Mouse (Mus musculus) kidney, postnatal 10 days (tissue): ENCODE data around the gene Dlk2.

Source experiments
- DNase-seq: peaks from one replicate; pipeline ENCODE4 v3.0.0; 2021; ENCODE audit warnings: mixed read lengths

Gene Dlk2

GRCm38 (mm10) chr17:46297364-46298219 lies at the start of gene Dlk2:
Gene Dlk2 (plus strand): TSS chr17:46297421.
- DNase-seq, result peak; percentile 33

- peak; percentile 98 for DNase-seq
Observed at GRCm38 (mm10) chr17:46247512-46248188, 49.6 kb upstream of the Dlk2 start, which contains the start of the genes Polr1c and Yipf3. Gene Polr1c (minus strand): TSS chr17:46248054. Gene Yipf3 (plus strand): TSS chr17:46248080.

- DNase-seq, result no peak
Observed at GRCm38 (mm10) chr17:46248189-46248522, 49.1 kb upstream of the Dlk2 start.

GRCm38 (mm10) chr17:46251174-46251573 lies 46.0 kb upstream of the Dlk2 start:
- no peak for DNase-seq

DNA sequence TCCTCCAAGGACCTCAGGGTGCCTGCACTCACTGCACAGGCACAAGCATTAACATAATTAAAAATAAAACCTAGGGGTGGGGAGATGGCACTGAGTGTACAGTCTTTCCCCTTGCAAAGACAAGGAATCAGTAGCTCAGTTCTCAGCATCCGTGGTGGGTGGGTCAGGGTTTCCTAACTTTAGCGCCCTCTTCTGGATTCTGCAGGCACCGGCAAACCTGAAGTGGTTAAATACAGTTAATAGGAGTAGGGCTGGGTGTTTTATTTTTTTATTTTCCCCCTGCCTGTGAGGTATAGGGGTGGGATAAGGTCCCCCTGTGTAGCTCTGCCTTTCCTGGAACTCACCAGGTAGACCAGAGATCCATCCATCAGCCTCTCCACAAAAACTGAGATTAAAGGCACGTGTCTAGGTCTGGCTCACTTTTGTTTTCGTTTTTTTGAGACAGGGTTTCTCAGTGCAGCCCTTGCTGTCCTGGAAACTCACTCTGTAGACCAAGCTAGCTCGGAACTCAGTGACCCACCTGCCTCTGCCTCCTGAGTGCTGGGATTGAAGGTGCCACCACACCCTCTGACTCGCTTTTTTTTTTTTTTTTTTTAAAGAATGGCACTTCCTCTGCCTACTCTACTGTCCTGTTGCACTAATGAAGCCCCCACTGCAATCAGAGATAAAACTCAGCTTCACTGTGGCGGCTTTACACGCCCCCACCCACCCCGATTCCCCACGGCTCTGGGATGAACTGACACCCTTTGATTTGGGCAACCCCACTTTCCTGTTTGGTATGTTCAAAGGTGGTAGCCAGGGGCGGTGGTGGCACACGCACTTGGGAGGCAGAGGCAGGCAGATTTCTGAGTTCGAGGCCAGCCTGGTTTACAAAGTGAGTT lies 44.4 kb upstream of the Dlk2 start:
- peak; percentile 60 for DNase-seq

- DNase-seq, result peak; percentile 98
Observed at GRCm38 (mm10) chr17:46253452-46254084, 43.7 kb upstream of the Dlk2 start, which contains the start of gene Lrrc73. Gene Lrrc73 (plus strand): TSS chr17:46253531.

DNA sequence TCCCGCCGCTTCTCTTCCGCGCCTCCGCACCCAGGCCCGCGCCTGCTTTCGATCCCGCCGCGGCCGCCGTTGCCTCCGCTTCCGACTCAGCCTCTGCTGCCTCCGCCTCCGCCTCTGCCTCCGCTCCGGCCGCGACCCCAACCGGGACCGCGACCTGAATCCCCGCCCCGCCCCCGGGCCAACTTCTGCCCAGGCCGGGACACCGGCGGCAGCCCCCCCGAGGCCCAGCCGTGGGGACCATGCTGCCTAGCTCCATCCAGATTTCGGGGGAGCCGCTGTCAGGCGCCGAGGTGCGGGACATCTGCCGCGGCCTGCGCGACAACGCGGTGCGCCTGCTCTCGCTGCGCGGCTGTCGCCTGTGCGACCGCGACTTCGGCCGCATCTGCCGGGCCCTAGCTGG lies 43.1 kb upstream of the Dlk2 start:
- DNase-seq, result peak; percentile 62

- DNase-seq, result no peak
Observed at GRCm38 (mm10) chr17:46255147-46255546, 42.1 kb upstream of the Dlk2 start.

DNA sequence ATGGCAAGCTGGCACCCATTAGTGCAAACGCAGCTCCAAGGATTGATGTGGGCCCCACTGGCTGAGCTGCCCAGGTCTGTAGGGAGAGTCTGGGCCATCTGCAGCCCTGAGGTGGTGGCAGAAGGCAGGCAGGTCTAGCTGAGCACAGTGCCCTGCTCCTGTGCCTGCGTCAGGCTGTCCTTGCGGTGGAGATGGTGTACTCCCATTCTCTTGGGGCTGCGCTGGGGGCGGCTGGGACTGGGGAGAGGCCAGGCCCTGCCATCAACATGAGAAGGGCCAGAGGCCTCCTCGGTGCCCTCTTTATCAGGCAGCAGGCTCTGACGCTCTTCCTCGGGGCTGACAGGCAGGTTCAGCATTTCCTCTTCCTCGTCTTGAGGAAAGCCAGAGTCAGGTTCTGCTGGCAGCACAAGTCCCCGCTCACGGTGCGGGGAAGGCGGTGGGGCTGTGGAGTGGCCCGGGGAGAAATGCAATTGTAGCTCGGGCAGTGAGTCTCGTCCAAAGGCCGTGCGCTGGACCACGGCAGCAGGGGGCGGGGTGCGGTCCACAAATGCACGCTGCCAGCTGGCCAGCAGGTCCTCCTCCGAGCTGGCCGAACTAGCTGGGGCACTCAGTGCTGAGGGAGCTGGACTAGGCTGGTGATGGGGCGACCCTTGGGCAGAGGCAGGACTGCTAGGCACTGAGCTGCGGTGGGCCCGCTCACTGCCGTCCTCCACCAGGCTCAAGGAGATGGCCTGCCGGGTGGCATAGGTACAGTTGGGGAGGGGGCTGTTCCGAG lies 38.8 kb upstream of the Dlk2 start:
- DNase-seq, result no peak

GRCm38 (mm10) chr17:46259675-46260074 lies 37.5 kb upstream of the Dlk2 start:
- no peak for DNase-seq

- DNase-seq, result no peak
Observed at GRCm38 (mm10) chr17:46262201-46262694, 35.0 kb upstream of the Dlk2 start.

GRCm38 (mm10) chr17:46265502-46265901 lies 31.7 kb upstream of the Dlk2 start:
- DNase-seq, result no peak

GRCm38 (mm10) chr17:46265918-46266618 lies 31.2 kb upstream of the Dlk2 start:
- peak; percentile 89 for DNase-seq

DNA sequence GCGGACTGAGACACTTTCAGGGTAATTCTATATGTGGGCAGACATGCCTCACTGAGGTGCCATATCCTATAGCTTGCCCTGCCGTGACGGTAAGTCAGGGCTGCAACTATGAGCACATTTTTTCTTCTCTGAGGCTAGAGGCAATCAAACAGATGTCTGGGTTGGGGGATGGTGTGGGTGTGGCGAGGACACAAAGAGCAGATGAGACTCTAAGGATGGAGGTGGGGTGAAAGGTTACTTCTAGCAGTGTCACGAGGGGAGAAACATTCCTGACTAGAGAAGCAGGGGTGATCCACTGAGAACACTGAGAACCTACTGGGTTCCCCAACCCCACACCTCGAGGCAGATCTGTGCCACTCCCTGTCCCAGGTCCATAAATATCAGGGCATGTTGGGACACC lies 30.2 kb upstream of the Dlk2 start:
- DNase-seq, result no peak

DNA sequence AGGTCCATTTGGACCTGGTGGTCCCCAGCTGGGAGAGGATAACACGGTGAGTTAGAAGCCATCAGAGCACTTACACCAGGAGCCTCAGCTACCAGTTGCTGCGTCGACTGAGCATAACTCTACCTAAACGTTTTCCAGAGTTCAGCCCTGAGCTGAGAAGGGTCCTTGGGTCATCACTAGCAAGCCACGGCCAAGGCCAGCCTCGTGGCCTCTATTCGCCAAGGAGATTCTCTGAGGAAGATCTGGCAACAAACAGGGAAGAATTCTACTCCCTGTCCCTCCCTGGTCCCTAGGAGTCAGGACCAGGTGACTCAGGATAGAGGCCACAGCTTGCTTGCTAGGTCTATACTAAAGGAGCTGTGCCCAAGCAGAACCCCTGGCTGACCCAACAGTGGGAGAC lies 29.7 kb upstream of the Dlk2 start:
- DNase-seq, result no peak

DNA sequence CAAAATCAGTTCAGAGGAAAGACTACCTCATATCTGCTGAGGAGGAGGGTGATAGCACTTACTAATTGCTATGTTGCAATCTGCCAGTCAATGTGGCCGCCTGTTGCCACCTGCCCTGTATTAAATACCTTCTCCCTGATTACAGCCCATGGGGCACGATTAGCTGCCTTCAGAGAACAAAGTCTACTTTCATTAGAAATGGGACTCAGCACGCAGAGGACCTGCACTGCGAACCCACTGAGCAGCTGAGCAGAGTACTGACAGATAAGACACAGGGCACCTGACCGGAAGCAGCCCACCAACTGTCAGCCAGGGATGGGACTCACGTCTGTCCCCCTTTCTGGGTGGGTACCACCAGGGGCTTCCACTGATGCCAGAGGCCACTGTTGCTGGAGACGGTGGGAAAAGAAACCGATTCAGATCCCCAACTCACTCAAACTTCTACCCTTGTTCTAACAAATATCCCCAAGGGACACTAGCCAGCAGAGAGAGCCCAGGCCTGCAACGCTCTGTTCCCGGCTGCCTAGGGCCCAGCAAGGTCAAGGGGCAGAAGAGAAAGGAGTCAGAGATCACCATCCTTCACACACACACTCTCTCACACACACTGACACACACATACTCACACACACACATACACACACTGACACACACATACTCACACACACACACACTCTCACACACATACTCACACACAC lies 29.0 kb upstream of the Dlk2 start:
- DNase-seq, result no peak

DNA sequence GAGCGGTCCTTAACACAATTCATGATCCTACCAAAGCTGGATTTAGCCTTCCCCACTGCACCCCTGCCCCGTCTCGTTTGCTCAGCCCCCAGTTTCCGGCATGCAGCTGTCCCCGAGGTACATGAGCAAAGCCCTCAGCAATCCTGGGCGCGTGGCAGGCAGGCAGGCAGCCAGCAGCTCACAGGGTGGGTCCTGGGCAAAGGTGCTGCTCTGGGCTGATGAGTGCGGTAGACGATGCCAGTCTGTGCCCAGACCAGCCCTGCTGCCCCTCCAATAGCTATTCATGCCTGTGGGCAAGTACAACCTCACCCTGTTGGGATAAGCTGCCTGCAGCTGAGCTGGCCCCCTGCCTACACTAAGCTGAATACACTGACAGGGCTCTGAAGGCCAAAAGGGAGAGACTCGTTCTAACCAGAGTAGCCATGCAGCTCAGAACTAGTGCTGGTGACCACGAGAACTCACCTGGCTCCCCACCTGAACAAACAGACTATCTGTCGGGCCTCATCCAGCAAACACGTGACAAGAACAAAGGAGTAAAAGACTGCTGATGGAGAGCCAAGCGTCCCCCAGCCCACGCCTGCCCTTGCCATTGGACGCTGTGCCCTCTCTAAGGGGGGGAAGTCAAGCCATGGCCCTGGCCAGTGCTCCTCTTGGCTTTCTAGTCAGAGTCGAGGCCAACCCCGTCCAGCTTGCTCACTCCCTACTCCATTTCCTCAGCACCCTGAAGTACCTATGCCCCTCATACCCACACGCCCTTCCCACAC lies 27.3 kb upstream of the Dlk2 start:
- DNase-seq, result peak; percentile 58

DNA sequence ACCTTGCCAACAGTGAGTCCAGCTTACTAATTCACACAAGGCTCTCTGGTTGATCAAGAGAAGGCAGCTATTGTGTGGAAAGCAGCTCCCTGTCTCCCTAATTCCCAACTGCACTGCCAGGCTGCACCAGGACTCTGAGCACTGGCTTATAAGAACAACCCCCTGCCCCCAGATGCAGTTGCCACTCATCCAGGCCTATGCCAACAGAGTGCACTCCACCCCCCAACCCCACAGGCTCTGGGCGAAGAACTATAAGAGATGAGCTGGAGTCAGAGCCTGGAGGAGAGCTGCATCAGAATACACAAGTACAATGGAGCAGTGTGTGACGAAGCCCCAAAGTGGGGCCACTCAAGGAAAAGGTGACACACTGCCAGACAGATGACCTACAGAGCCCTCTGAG lies 25.2 kb upstream of the Dlk2 start:
- no peak for DNase-seq

DNA sequence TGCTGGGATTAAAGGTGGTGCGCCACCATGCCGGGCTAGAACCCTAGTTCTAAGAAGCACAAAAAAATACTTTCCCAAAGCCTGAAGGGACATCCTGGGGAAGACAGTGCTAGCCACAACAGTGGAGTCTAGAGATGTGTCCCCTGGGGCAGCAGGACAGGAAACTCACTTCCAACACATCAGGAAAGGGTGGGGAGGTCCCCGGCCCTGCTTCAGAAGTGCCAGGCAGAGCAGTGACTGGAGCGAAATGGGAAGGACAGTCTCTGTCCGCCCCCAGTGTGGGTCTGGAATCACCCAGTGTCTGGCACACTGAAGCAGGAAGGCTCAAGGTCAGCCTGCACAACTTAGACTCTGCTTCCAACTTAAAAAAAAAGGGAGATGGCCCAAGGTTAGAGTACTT lies 24.5 kb upstream of the Dlk2 start:
- DNase-seq, result peak; percentile 60
